Mouse (Mus musculus): ENCODE results near the gene Trp63.
A peak's percentile ranks its signal among the peaks of the same experiment; 100 is the strongest.
"Not testable (repeated sequence)": the region's sequence is repeated elsewhere in the genome, so short reads cannot be mapped to it uniquely, and the experiment has no call there.

Gene Trp63

GRCm38 (mm10) chr16:25683531-25684248 lies at the start of gene Trp63:
Gene Trp63, plus strand, starts transcription at chr16:25683763.
- DNase-seq (ENCODE audit: low spot score in 2 of 2), result no peak

GRCm38 (mm10) chr16:25644716-25645115 lies 38.8 kb upstream of the Trp63 start:
- DNase-seq (ENCODE audit: low spot score in 2 of 2), result not testable (repeated sequence)

- DNase-seq (ENCODE audit: low spot score in 2 of 2), result no peak
These were observed 22.9 kb upstream of the Trp63 start for GRCm38 (mm10) chr16:25660510-25661235.

GRCm38 (mm10) chr16:25663116-25663515 lies 20.4 kb upstream of the Trp63 start:
- DNase-seq (ENCODE audit: low spot score in 2 of 2), result no peak

GRCm38 (mm10) chr16:25673861-25674440 lies 9.6 kb upstream of the Trp63 start:
- no peak for DNase-seq (ENCODE audit: low spot score in 2 of 2)

- DNase-seq (ENCODE audit: low spot score in 2 of 2), result peak; percentile 15 to 19
These were observed 3.2 kb upstream of the Trp63 start for GRCm38 (mm10) chr16:25680369-25680768.

- peak; percentile 14 to 34 for DNase-seq (ENCODE audit: low spot score in 2 of 2)
These were observed 1.0 kb upstream of the Trp63 start for GRCm38 (mm10) chr16:25682533-25682932.

- DNase-seq (ENCODE audit: low spot score in 2 of 2), result no peak
These were observed 1.0 kb downstream of the Trp63 start for GRCm38 (mm10) chr16:25684572-25684971.

DNA sequence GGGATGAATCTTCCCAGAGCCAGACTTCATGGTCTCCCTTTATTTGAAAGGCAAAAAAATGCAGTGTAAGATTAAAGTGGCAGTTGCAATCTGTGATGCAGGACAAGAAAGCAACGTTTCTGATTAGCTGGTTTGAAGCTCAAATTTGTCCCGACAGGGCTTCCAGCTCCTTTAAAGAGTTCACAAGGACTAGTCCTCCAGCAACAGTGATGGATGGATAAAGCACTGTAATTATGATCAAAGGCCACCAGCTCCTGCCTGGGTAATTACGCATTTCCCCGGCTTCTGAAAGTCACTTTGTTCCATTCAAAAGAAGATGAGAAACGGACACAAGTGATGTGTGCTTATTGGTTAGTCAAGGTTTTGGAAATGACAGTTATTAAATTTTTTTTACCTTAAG lies 7.0 kb downstream of the Trp63 start:
- DNase-seq (ENCODE audit: low spot score in 2 of 2), result no peak

GRCm38 (mm10) chr16:25701252-25701651 lies 17.7 kb downstream of the Trp63 start:
- DNase-seq (ENCODE audit: low spot score in 2 of 2), result no peak

GRCm38 (mm10) chr16:25706260-25706659 lies 22.7 kb downstream of the Trp63 start:
- DNase-seq (ENCODE audit: low spot score in 2 of 2), result no peak

GRCm38 (mm10) chr16:25715790-25716189 lies 32.2 kb downstream of the Trp63 start:
- DNase-seq (ENCODE audit: low spot score in 2 of 2), result no peak

GRCm38 (mm10) chr16:25723131-25723530 lies 39.6 kb downstream of the Trp63 start:
- no peak for DNase-seq (ENCODE audit: low spot score in 2 of 2)

DNA sequence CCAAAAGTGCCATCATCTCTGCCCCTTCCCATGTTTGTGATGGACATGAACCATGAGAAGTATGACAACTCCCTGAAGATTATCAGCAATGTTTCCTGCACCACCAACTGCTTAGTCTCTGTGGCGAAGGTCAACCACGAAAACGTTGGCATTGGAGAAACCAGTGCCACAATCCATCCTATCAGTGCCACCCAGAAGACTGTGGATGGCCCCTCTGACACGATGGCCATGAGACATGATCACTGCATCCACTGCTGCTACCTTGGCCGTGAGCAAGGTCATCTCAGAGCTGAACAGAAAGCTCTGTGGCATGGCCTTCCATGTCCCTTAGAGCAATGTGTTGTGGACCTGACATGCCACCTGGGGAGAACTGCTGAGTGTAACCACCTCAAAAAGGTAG lies 43.4 kb downstream of the Trp63 start:
- no peak for DNase-seq (ENCODE audit: low spot score in 2 of 2)

DNA sequence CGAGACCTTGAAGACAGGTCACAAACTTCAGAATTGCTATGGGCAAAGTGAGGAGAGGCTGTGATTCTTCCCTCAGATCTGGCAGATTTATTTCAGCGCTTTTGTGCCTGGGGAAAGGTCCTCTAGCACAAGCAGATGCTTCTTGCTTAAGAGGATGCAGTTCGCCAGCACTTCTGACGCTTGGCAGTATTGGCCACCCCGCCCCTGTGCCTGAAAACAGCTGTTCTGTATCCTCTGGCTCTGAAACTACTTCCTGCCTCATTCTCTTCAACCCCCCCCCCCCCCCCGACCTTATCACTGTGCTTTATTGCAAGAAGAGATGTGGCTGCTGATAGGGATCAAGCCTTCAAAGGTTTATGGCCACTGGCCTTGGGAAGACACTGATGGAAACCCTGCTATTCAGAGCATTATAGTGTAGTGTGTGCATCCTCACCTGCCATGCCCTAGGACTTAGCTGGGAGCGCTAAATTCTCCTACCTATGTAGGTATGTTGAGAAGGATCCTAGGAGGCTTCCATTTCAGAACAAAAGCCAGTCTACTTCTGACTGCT lies 44.5 kb downstream of the Trp63 start:
- no peak for DNase-seq (ENCODE audit: low spot score in 2 of 2)

GRCm38 (mm10) chr16:25736912-25737311 lies 53.3 kb downstream of the Trp63 start:
- no peak for DNase-seq (ENCODE audit: low spot score in 2 of 2)

DNA sequence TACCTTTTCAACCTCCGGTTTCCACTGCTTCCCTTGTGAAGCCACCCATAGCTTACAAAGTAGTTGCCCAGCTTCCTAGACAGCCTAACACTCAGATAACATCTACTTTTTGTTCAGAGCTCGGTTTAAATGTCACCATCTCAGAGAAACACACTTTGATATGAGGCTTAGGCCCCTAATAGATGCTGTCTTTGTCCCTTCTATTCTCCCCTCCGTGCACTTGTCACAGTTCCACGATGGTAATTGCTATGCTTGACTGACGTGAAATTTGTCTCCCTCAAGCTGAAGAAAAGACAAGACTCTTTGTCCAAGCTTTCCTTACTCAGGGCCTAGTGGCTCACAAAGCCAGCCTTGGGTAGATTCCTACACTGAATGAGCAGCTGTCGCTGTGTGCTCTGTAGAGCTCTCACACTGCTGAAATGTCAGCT lies 54.1 kb downstream of the Trp63 start:
- DNase-seq (ENCODE audit: low spot score in 2 of 2), result no peak

DNA sequence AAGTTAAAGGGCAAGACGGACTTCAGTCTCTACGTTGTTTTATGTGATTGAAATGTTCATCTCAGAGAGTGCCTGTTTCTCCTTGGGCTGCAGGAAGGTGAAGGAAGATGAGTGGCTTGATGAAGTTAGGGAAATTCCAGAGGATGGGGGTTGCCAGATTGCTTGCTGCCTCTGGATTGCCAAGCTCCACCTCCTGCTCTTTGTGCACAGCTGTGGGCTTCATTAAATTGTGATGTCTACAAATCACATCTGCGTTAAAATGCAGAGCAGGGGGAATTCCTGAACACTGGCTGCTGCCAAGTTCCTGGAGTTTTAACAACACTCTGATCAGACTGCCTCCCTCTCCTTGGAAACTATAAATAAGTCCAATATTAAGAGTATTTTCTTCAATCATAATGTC lies 63.2 kb downstream of the Trp63 start:
- DNase-seq (ENCODE audit: low spot score in 2 of 2), result no peak

GRCm38 (mm10) chr16:25751866-25752265 lies 68.3 kb downstream of the Trp63 start:
- no peak for DNase-seq (ENCODE audit: low spot score in 2 of 2)

DNA sequence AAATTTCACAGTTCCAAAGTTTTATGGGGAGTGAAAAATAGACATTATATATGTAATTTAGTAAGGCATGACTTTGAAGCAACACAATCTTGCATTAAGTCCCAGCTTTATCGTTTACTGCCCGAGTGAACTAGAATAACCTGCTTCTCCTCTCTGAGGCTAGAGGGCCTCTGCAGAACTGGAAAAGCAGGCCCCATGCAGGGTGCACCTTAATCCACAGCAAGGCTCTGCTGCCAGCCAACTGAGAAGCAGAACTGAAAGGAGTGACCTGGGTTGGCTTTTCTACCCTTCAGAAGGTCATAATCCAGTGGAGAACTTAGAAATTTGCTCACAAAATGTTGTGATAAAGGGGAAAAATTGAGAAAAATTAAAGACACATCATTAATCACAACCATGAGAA lies 74.5 kb downstream of the Trp63 start:
- no peak for DNase-seq (ENCODE audit: low spot score in 2 of 2)

GRCm38 (mm10) chr16:25765549-25765948 lies 82.0 kb downstream of the Trp63 start:
- no peak for DNase-seq (ENCODE audit: low spot score in 2 of 2)

- DNase-seq (ENCODE audit: low spot score in 2 of 2), result no peak
These were observed 91.0 kb downstream of the Trp63 start for GRCm38 (mm10) chr16:25774611-25775010.

GRCm38 (mm10) chr16:25777501-25777900 lies 93.9 kb downstream of the Trp63 start:
- DNase-seq (ENCODE audit: low spot score in 2 of 2), result no peak

Data from right cerebral cortex, adult 2 months (tissue).